Mouse (Mus musculus): ENCODE data around the gene Sap30l. TPM values are rescaled to one million over a fixed set of nuclear protein-coding genes. Genes with fewer than 3 reads are reported as not detected.
"Not testable (repeated sequence)": the region's sequence is repeated elsewhere in the genome, so short reads cannot be mapped to it uniquely, and the experiment has no call there.

Sap30l gene
- polyA plus RNA-seq, 1 experiment from 2014 or later: 11.8 TPM

GRCm38 (mm10) chr11:57823714-57824113 is 22.3 kb downstream of the Sap30l start:
- Histone ChIP-seq H3K4me2 (replicated peaks; ENCODE audit: low read depth, low read length) (no peak overlapping the region), H3K9me3 (ENCODE audit: control insufficient read depth, low read length) (no peaks in the 10 kb centered on the region), H3K36me3 (ENCODE audit: control insufficient read depth, insufficient read depth, low read length) (no peaks in the 10 kb centered on the region), H3K4me3 (ENCODE audit: low read depth, low read length) (no peak overlapping the region), H3K27me3 (ENCODE audit: control insufficient read depth, insufficient read depth, low read length) (peaks cover 25% of the 10 kb centered on the region), H3K27ac (ENCODE audit: low read depth, low read length) (no peak overlapping the region), H3K9ac (ENCODE audit: low read depth, low read length) (no peak overlapping the region), H3K4me1 (replicated peaks; ENCODE audit: control insufficient read depth, insufficient read depth, low read length) (peaks cover 5% of the 10 kb centered on the region; the same call in 1 of the 2 replicates)
- ATAC-seq (ENCODE audit: low FRiP score) (no peak), DNase-seq (ENCODE audit: low spot score) (no peak)
- 76% methylated on average over 7 of the region's 7 CpGs for WGBS

GRCm38 (mm10) chr11:57825234-57825633 is 23.8 kb downstream of the Sap30l start:
- WGBS: 38% methylated on average over 10 of the region's 11 CpGs
- not testable (repeated sequence) for H3K36me3 ChIP-seq (ENCODE audit: control insufficient read depth, insufficient read depth, low read length); H3K9me3 ChIP-seq (ENCODE audit: control insufficient read depth, low read length); ATAC-seq (ENCODE audit: low FRiP score); H3K27ac ChIP-seq (ENCODE audit: low read depth, low read length); H3K9ac ChIP-seq (ENCODE audit: low read depth, low read length); H3K4me3 ChIP-seq (ENCODE audit: low read depth, low read length); H3K4me2 ChIP-seq (replicated peaks; ENCODE audit: low read depth, low read length); H3K4me1 ChIP-seq (replicated peaks; ENCODE audit: control insufficient read depth, insufficient read depth, low read length)
- peak; percentile 18 for DNase-seq (ENCODE audit: low spot score)
- peaks cover 34% of the 10 kb centered on the region for H3K27me3 ChIP-seq (ENCODE audit: control insufficient read depth, insufficient read depth, low read length)

GRCm38 (mm10) chr11:57827048-57827914 is 25.8 kb downstream of the Sap30l start:
- Histone ChIP-seq H3K4me2 (replicated peaks; ENCODE audit: low read depth, low read length) (peak overlapping the region; percentile 36), H3K27me3 (ENCODE audit: control insufficient read depth, insufficient read depth, low read length) (peaks cover 54% of the 10 kb centered on the region), H3K9ac (ENCODE audit: low read depth, low read length) (no peak overlapping the region), H3K4me3 (ENCODE audit: low read depth, low read length) (peak overlapping the region; percentile 20), H3K9me3 (ENCODE audit: control insufficient read depth, low read length) (no peaks in the 10 kb centered on the region), H3K4me1 (replicated peaks; ENCODE audit: control insufficient read depth, insufficient read depth, low read length) (peaks cover 5% of the 10 kb centered on the region; the same call in 1 of the 2 replicates), H3K36me3 (ENCODE audit: control insufficient read depth, insufficient read depth, low read length) (no peaks in the 10 kb centered on the region), H3K27ac (ENCODE audit: low read depth, low read length) (no peak overlapping the region)
- under 1% methylated on average over 40 of the region's 41 CpGs for WGBS
- no peak for ATAC-seq (ENCODE audit: low FRiP score)
- DNase-seq (ENCODE audit: low spot score): peak; percentile 44

- no peak overlapping the region for H3K9ac ChIP-seq (ENCODE audit: low read depth, low read length)
- H3K4me1 ChIP-seq (replicated peaks; ENCODE audit: control insufficient read depth, insufficient read depth, low read length): peaks cover 5% of the 10 kb centered on the region; the same call in 1 of the 2 replicates
- no peaks in the 10 kb centered on the region for H3K36me3 ChIP-seq (ENCODE audit: control insufficient read depth, insufficient read depth, low read length)
- no peak overlapping the region for H3K27ac ChIP-seq (ENCODE audit: low read depth, low read length)
- H3K27me3 ChIP-seq (ENCODE audit: control insufficient read depth, insufficient read depth, low read length): peaks cover 61% of the 10 kb centered on the region
- H3K9me3 ChIP-seq (ENCODE audit: control insufficient read depth, low read length): no peaks in the 10 kb centered on the region
- under 1% methylated on average over 33 of the region's 33 CpGs for WGBS
- H3K4me3 ChIP-seq (ENCODE audit: low read depth, low read length): peak overlapping the region; percentile 20
- peak overlapping the region; percentile 36 for H3K4me2 ChIP-seq (replicated peaks; ENCODE audit: low read depth, low read length)
- peak; percentile 69 for DNase-seq (ENCODE audit: low spot score)
- ATAC-seq (ENCODE audit: low FRiP score): no peak
Observed at GRCm38 (mm10) chr11:57827915-57828545, 26.6 kb downstream of the Sap30l start.

GRCm38 (mm10) chr11:57828955-57829870 is 27.8 kb downstream of the Sap30l start:
- Histone ChIP-seq H3K4me3 (ENCODE audit: low read depth, low read length) (no peak overlapping the region), H3K27ac (ENCODE audit: low read depth, low read length) (no peak overlapping the region), H3K4me1 (replicated peaks; ENCODE audit: control insufficient read depth, insufficient read depth, low read length) (peaks cover 7% of the 10 kb centered on the region; the same call in 1 of the 2 replicates), H3K9me3 (ENCODE audit: control insufficient read depth, low read length) (no peaks in the 10 kb centered on the region), H3K36me3 (ENCODE audit: control insufficient read depth, insufficient read depth, low read length) (no peaks in the 10 kb centered on the region), H3K9ac (ENCODE audit: low read depth, low read length) (no peak overlapping the region), H3K27me3 (ENCODE audit: control insufficient read depth, insufficient read depth, low read length) (peaks cover 73% of the 10 kb centered on the region), H3K4me2 (replicated peaks; ENCODE audit: low read depth, low read length) (no peak overlapping the region)
- no peak for ATAC-seq (ENCODE audit: low FRiP score)
- DNase-seq (ENCODE audit: low spot score): peak; percentile 69
- 1% methylated on average over 53 of the region's 53 CpGs for WGBS

GRCm38 (mm10) chr11:57829871-57830775 is 28.7 kb downstream of the Sap30l start:
- WGBS: 6% methylated on average over 17 of the region's 17 CpGs
- peak; percentile 66 for DNase-seq (ENCODE audit: low spot score)
- H3K9me3 ChIP-seq (ENCODE audit: control insufficient read depth, low read length): no peaks in the 10 kb centered on the region
- no peak overlapping the region for H3K4me3 ChIP-seq (ENCODE audit: low read depth, low read length)
- peaks cover 80% of the 10 kb centered on the region for H3K27me3 ChIP-seq (ENCODE audit: control insufficient read depth, insufficient read depth, low read length)
- no peak for ATAC-seq (ENCODE audit: low FRiP score)
- H3K9ac ChIP-seq (ENCODE audit: low read depth, low read length): no peak overlapping the region
- H3K4me2 ChIP-seq (replicated peaks; ENCODE audit: low read depth, low read length): no peak overlapping the region
- no peaks in the 10 kb centered on the region for H3K36me3 ChIP-seq (ENCODE audit: control insufficient read depth, insufficient read depth, low read length)
- H3K27ac ChIP-seq (ENCODE audit: low read depth, low read length): no peak overlapping the region
- H3K4me1 ChIP-seq (replicated peaks; ENCODE audit: control insufficient read depth, insufficient read depth, low read length): peaks cover 7% of the 10 kb centered on the region; the same call in 1 of the 2 replicates

GRCm38 (mm10) chr11:57831281-57831781 is 29.9 kb downstream of the Sap30l start:
- no peak for ATAC-seq (ENCODE audit: low FRiP score)
- Histone ChIP-seq H3K4me1 (replicated peaks; ENCODE audit: control insufficient read depth, insufficient read depth, low read length) (peaks cover 7% of the 10 kb centered on the region; the same call in 1 of the 2 replicates), H3K4me2 (replicated peaks; ENCODE audit: low read depth, low read length) (no peak overlapping the region), H3K4me3 (ENCODE audit: low read depth, low read length) (no peak overlapping the region), H3K27me3 (ENCODE audit: control insufficient read depth, insufficient read depth, low read length) (peaks cover 89% of the 10 kb centered on the region), H3K27ac (ENCODE audit: low read depth, low read length) (no peak overlapping the region), H3K36me3 (ENCODE audit: control insufficient read depth, insufficient read depth, low read length) (no peaks in the 10 kb centered on the region), H3K9me3 (ENCODE audit: control insufficient read depth, low read length) (no peaks in the 10 kb centered on the region), H3K9ac (ENCODE audit: low read depth, low read length) (no peak overlapping the region)
- 2% methylated on average over 31 of the region's 31 CpGs for WGBS
- peak; percentile 63 for DNase-seq (ENCODE audit: low spot score)
